Mouse (Mus musculus) stomach, embryonic 16.5 days (tissue): ENCODE measurements around the gene Ankrd13a. TPM values are rescaled to one million over a fixed set of nuclear protein-coding genes. Genes with fewer than 3 reads are reported as not detected.

Experiments used
- ATAC-seq: fragments of 200-750 bp; cut with Nextera tagmentation; 2 replicates; pipeline ENCODE4 v1.8.0; 2017; ENCODE audit warnings: moderate number of reproducible peaks, moderate TSS enrichment; ENCODE audit not compliant: insufficient read depth, low FRiP score
- H3K27ac ChIP-seq: fragments of 300-500 bp; sonication (generic); 2 replicates; pipeline ENCODE4 v1.5.1; 2014; ENCODE audit warnings: low read length
- H3K27me3 ChIP-seq: fragments of 300-500 bp; sonication (generic); 2 replicates; pipeline ENCODE4 v1.6.1; 2014; ENCODE audit warnings: low read length, control low read depth, mixed read lengths; ENCODE audit not compliant: control insufficient read depth, insufficient read depth
- H3K36me3 ChIP-seq: fragments of 300-500 bp; sonication (generic); 2 replicates; pipeline ENCODE4 v1.6.1; 2014; ENCODE audit warnings: low read length; ENCODE audit not compliant: control insufficient read depth, insufficient read depth
- H3K4me1 ChIP-seq: fragments of 300-500 bp; sonication (generic); 2 replicates; pipeline ENCODE4 v1.6.1; 2014; ENCODE audit warnings: low read length, control low read depth, mixed read lengths; ENCODE audit not compliant: control insufficient read depth, insufficient read depth
- H3K4me2 ChIP-seq: fragments of 300-500 bp; sonication (generic); 2 replicates; pipeline ENCODE4 v1.6.1; 2014; ENCODE audit warnings: low read depth, low read length, mixed read lengths
- H3K4me3 ChIP-seq: fragments of 300-500 bp; sonication (generic); replicated peaks from 2 replicates; pipeline ENCODE4 v1.5.1; 2014; ENCODE audit warnings: mild to moderate bottlenecking, low read length
- H3K9ac ChIP-seq: fragments of 300-500 bp; sonication (generic); 2 replicates; pipeline ENCODE4 v1.6.1; 2014; ENCODE audit warnings: low read length
- H3K9me3 ChIP-seq: fragments of 300-500 bp; sonication (generic); replicated peaks from 2 replicates; pipeline ENCODE4 v1.6.1; 2016; ENCODE audit warnings: low read length, control low read depth; ENCODE audit not compliant: control insufficient read depth
- WGBS: fragments of 180-500 bp; shearing (Covaris S2); extraction: QIAGEN DNeasy Blood & Tissue Kit; methylation state at CpG from one replicate; pipeline ENCODE4 v1.1.7; 2014; 5-methylcytosine and 5-hydroxymethylcytosine counted together
- polyA plus RNA-seq: library from polyadenylated mRNA; unstranded; fragments of >200 nt; fragmentation: Nextera tagmentation; extraction: Ambion mirVana; gene quantifications from 2 replicates; pipeline ENCODE4 v1.2.1, GENCODE M21; 2015

Gene Ankrd13a
- polyA plus RNA-seq, 1 experiment from 2014 or later, result 12.7 TPM

- peaks cover 16% of the 10 kb centered on the region for H3K36me3 ChIP-seq
- WGBS, result 91% methylated on average over 5 of the region's 5 CpGs
- no peak overlapping the region for H3K9ac ChIP-seq
- no peaks in the 10 kb centered on the region for H3K4me1 ChIP-seq
- H3K4me2 ChIP-seq, result no peak overlapping the region
- H3K9me3 ChIP-seq, result no peaks in the 10 kb centered on the region
- no peaks in the 10 kb centered on the region for H3K27me3 ChIP-seq
- ATAC-seq, result no peak
- H3K4me3 ChIP-seq, result no peak overlapping the region
- H3K27ac ChIP-seq, result no peak overlapping the region
These were observed 14.9 kb upstream of the Ankrd13a start for GRCm38 (mm10) chr5:114759536-114760090.

GRCm38 (mm10) chr5:114761980-114762379 is 12.5 kb upstream of the Ankrd13a start:
- Histone ChIP-seq H3K9me3 (no peaks in the 10 kb centered on the region), H3K9ac (no peak overlapping the region), H3K4me1 (no peaks in the 10 kb centered on the region), H3K4me2 (no peak overlapping the region), H3K4me3 (no peak overlapping the region), H3K27ac (no peak overlapping the region), H3K36me3 (peaks cover 22% of the 10 kb centered on the region), H3K27me3 (no peaks in the 10 kb centered on the region)
- no peak for ATAC-seq
- WGBS, result 83% methylated on average over 8 of the region's 8 CpGs

- H3K4me2 ChIP-seq, result no peak overlapping the region
- H3K27me3 ChIP-seq, result no peaks in the 10 kb centered on the region
- H3K27ac ChIP-seq, result no peak overlapping the region
- WGBS, result 87% methylated on average over 18 of the region's 18 CpGs
- no peak for ATAC-seq
- peaks cover 22% of the 10 kb centered on the region for H3K36me3 ChIP-seq
- no peaks in the 10 kb centered on the region for H3K4me1 ChIP-seq
- no peaks in the 10 kb centered on the region for H3K9me3 ChIP-seq
- no peak overlapping the region for H3K9ac ChIP-seq
- H3K4me3 ChIP-seq, result no peak overlapping the region
These were observed 9.4 kb upstream of the Ankrd13a start for GRCm38 (mm10) chr5:114764812-114765735.

GRCm38 (mm10) chr5:114766686-114767085 is 7.8 kb upstream of the Ankrd13a start:
- Histone ChIP-seq H3K36me3 (peaks cover 22% of the 10 kb centered on the region), H3K27me3 (no peaks in the 10 kb centered on the region), H3K9ac (no peak overlapping the region; the same call in 1 of the 2 replicates), H3K4me2 (no peak overlapping the region), H3K4me1 (0 out of 2 replicates have a peak, but pooled peaks cover 2% of the 10 kb centered on the region), H3K4me3 (no peak overlapping the region), H3K9me3 (no peaks in the 10 kb centered on the region), H3K27ac (no peak overlapping the region)
- no peak for ATAC-seq
- WGBS, result 92% methylated on average over 8 of the region's 8 CpGs

GRCm38 (mm10) chr5:114767185-114767584 is 7.3 kb upstream of the Ankrd13a start:
- H3K4me1 ChIP-seq, result peaks cover 7% of the 10 kb centered on the region; the same call in 1 of the 2 replicates
- H3K27me3 ChIP-seq, result no peaks in the 10 kb centered on the region
- no peak overlapping the region for H3K4me2 ChIP-seq
- ATAC-seq, result no peak
- peaks cover 22% of the 10 kb centered on the region for H3K36me3 ChIP-seq
- H3K27ac ChIP-seq, result no peak overlapping the region
- no peak overlapping the region for H3K9ac ChIP-seq
- 92% methylated on average over 7 of the region's 7 CpGs for WGBS
- H3K9me3 ChIP-seq, result no peaks in the 10 kb centered on the region
- no peak overlapping the region for H3K4me3 ChIP-seq

GRCm38 (mm10) chr5:114769786-114770185 is 4.7 kb upstream of the Ankrd13a start:
- Histone ChIP-seq H3K4me2 (no peak overlapping the region), H3K27ac (no peak overlapping the region), H3K9me3 (no peaks in the 10 kb centered on the region), H3K27me3 (no peaks in the 10 kb centered on the region), H3K4me1 (peaks cover 10% of the 10 kb centered on the region; the same call in 1 of the 2 replicates), H3K36me3 (peaks cover 11% of the 10 kb centered on the region; the same call in 1 of the 2 replicates), H3K4me3 (no peak overlapping the region), H3K9ac (no peak overlapping the region)
- ATAC-seq, result no peak
- WGBS, result 94% methylated on average over 8 of the region's 8 CpGs

GRCm38 (mm10) chr5:114771796-114772195 is 2.7 kb upstream of the Ankrd13a start:
- Histone ChIP-seq H3K9ac (peak overlapping the region; percentile 96; the same call in 1 of the 2 replicates), H3K9me3 (no peaks in the 10 kb centered on the region), H3K27ac (peak overlapping the region; percentile 75; the same call in 1 of the 2 replicates), H3K36me3 (no peaks in the 10 kb centered on the region), H3K4me2 (peak overlapping the region; percentile 84), H3K4me3 (peak overlapping the region; percentile 99), H3K4me1 (peaks cover 19% of the 10 kb centered on the region), H3K27me3 (no peaks in the 10 kb centered on the region)
- no peak for ATAC-seq
- 64% methylated on average over 8 of the region's 8 CpGs for WGBS

- Histone ChIP-seq H3K27ac (peak overlapping the region; percentile 75), H3K27me3 (no peaks in the 10 kb centered on the region), H3K9me3 (no peaks in the 10 kb centered on the region), H3K4me3 (peak overlapping the region; percentile 99), H3K4me2 (peak overlapping the region; percentile 84), H3K4me1 (peaks cover 19% of the 10 kb centered on the region), H3K9ac (peak overlapping the region; percentile 96), H3K36me3 (no peaks in the 10 kb centered on the region)
- WGBS, result 1% methylated on average over 56 of the region's 57 CpGs
- ATAC-seq, result peak; percentile 42
These were observed 1.8 kb upstream of the Ankrd13a start for GRCm38 (mm10) chr5:114772456-114773203.
